Mouse (Mus musculus): ENCODE measurements at regions not wholly inside any gene's neighbourhood (a gene's known extent, or its start where the extent isn't known, plus 50 kb on each side); places are given as distances from the start of the nearest gene placed in this dataset.
"Not testable (repeated sequence)": the region's sequence is repeated elsewhere in the genome, so short reads cannot be mapped to it uniquely, and the experiment has no call there.

GRCm38 (mm10) chr8:12451857-12452256 lies 56.8 kb downstream of the Sox1 start:
- DNase-seq (ENCODE audit: extremely low spot score in 1 of 2, low spot score in 1 of 2): no peak

- not testable (repeated sequence) for DNase-seq (ENCODE audit: extremely low spot score in 1 of 2, low spot score in 1 of 2)
Measured at GRCm38 (mm10) chr8:12455376-12455775, 60.3 kb downstream of the Sox1 start.

GRCm38 (mm10) chr8:12456326-12456725 lies 61.2 kb downstream of the Sox1 start:
- no peak for DNase-seq (ENCODE audit: extremely low spot score in 1 of 2, low spot score in 1 of 2)

GRCm38 (mm10) chr8:12457015-12457414 lies 61.9 kb downstream of the Sox1 start:
- no peak for DNase-seq (ENCODE audit: extremely low spot score in 1 of 2, low spot score in 1 of 2)

GRCm38 (mm10) chr8:12466845-12467244 lies 71.8 kb downstream of the Sox1 start:
- DNase-seq (ENCODE audit: extremely low spot score in 1 of 2, low spot score in 1 of 2): no peak

- no peak for DNase-seq (ENCODE audit: extremely low spot score in 1 of 2, low spot score in 1 of 2)
Measured at GRCm38 (mm10) chr8:12467386-12468326, 72.6 kb downstream of the Sox1 start.

GRCm38 (mm10) chr8:12477449-12478401 lies 82.6 kb downstream of the Sox1 start:
- DNase-seq (ENCODE audit: extremely low spot score in 1 of 2, low spot score in 1 of 2): no peak

- no peak for DNase-seq (ENCODE audit: extremely low spot score in 1 of 2, low spot score in 1 of 2)
Measured at GRCm38 (mm10) chr8:12481918-12482317, 86.8 kb downstream of the Sox1 start.

- no peak for DNase-seq (ENCODE audit: extremely low spot score in 1 of 2, low spot score in 1 of 2)
Measured at GRCm38 (mm10) chr8:12483551-12483950, 88.5 kb downstream of the Sox1 start.

- no peak for DNase-seq (ENCODE audit: extremely low spot score in 1 of 2, low spot score in 1 of 2)
Measured at GRCm38 (mm10) chr8:12485326-12485725, 87.5 kb upstream of the Spaca7 start.

- DNase-seq (ENCODE audit: extremely low spot score in 1 of 2, low spot score in 1 of 2): peak; percentile 28 to 42
Measured at GRCm38 (mm10) chr8:12486331-12487061, 86.3 kb upstream of the Spaca7 start.

- no peak for DNase-seq (ENCODE audit: extremely low spot score in 1 of 2, low spot score in 1 of 2)
Measured at GRCm38 (mm10) chr8:12487201-12487600, 85.6 kb upstream of the Spaca7 start.

GRCm38 (mm10) chr8:12489194-12489593 lies 83.6 kb upstream of the Spaca7 start:
- no peak for DNase-seq (ENCODE audit: extremely low spot score in 1 of 2, low spot score in 1 of 2)

- no peak for DNase-seq (ENCODE audit: extremely low spot score in 1 of 2, low spot score in 1 of 2)
Measured at GRCm38 (mm10) chr8:12491472-12491871, 81.4 kb upstream of the Spaca7 start.

GRCm38 (mm10) chr8:12492461-12492860 lies 80.4 kb upstream of the Spaca7 start:
- no peak for DNase-seq (ENCODE audit: extremely low spot score in 1 of 2, low spot score in 1 of 2)

- DNase-seq (ENCODE audit: extremely low spot score in 1 of 2, low spot score in 1 of 2): no peak
Measured at GRCm38 (mm10) chr8:12494559-12494958, 78.3 kb upstream of the Spaca7 start.

- no peak for DNase-seq (ENCODE audit: extremely low spot score in 1 of 2, low spot score in 1 of 2)
Measured at GRCm38 (mm10) chr8:12497420-12497819, 75.4 kb upstream of the Spaca7 start.

- no peak for DNase-seq (ENCODE audit: extremely low spot score in 1 of 2, low spot score in 1 of 2)
Measured at GRCm38 (mm10) chr8:12499658-12500057, 73.2 kb upstream of the Spaca7 start.

GRCm38 (mm10) chr8:12500291-12500690 lies 72.5 kb upstream of the Spaca7 start:
- DNase-seq (ENCODE audit: extremely low spot score in 1 of 2, low spot score in 1 of 2): no peak

GRCm38 (mm10) chr8:12501824-12502223 lies 71.0 kb upstream of the Spaca7 start:
- DNase-seq (ENCODE audit: extremely low spot score in 1 of 2, low spot score in 1 of 2): no peak
